Mouse (Mus musculus): ENCODE measurements around the gene Dlgap1. TPM values are rescaled to one million over a fixed set of nuclear protein-coding genes. Genes with fewer than 3 reads are reported as not detected.

Gene Dlgap1
- polyA plus RNA-seq, 1 experiment from 2014 or later: 3.9 TPM

DNA sequence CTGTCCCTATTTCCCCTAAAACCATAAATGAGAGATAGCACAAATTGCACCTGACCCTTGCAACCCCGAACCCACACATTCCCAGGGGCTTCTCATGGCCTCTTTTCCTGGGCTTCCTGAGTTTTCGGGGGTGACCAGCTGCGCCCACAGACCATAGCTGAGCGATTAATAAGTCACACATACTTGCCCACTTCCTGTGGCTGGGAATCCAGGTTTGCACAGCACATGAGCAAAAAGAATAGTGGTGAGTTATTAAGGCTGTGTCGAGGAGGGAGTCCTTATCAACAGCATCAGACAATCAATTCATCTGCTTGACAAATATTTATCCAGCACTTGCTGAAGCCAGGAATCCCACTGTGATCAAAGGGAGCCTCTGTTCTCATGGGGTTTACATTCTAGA is 740.7 kb downstream of the Dlgap1 start:
- Histone ChIP-seq H3K9me3 (no peaks in the 10 kb centered on the region), H3K4me1 (peaks cover 5% of the 10 kb centered on the region), H3K9ac (no peak overlapping the region), H3K4me2 (no peak overlapping the region), H3K4me3 (no peak overlapping the region), H3K27me3 (peaks cover 4% of the 10 kb centered on the region; the same call in 1 of the 2 replicates), H3K27ac (no peak overlapping the region), H3K36me3 (no peaks in the 10 kb centered on the region)
- WGBS: 66% methylated on average over 5 of the region's 5 CpGs
- no peak for ATAC-seq (ENCODE audit: insufficient number of reproducible peaks, insufficient read depth, low FRiP score, low TSS enrichment, low read depth)

DNA sequence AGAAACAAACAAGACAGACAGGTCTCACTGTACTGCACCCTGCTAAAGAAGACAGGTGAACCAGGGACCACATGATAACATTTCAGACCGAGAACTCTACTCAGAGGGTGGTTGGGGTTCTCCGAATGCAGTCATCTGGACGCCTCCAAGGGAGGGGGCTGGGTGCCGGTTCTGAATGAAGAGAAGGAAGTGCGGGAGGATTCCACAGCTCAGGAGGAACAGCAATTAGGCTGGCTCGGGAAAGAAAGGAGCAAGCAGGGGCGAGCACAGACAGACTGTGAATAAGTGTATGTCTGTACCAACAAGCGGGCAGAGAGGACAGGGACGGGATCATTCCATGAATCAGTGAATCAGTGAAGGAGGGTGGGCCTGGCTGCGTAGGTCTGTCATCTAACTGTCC is 744.6 kb downstream of the Dlgap1 start:
- Histone ChIP-seq H3K27ac (no peak overlapping the region), H3K36me3 (no peaks in the 10 kb centered on the region), H3K4me2 (no peak overlapping the region), H3K4me1 (no peaks in the 10 kb centered on the region), H3K9ac (no peak overlapping the region), H3K4me3 (no peak overlapping the region), H3K9me3 (no peaks in the 10 kb centered on the region), H3K27me3 (no peaks in the 10 kb centered on the region)
- 42% methylated on average over 10 of the region's 10 CpGs for WGBS
- no peak for ATAC-seq (ENCODE audit: insufficient number of reproducible peaks, insufficient read depth, low FRiP score, low TSS enrichment, low read depth)

DNA sequence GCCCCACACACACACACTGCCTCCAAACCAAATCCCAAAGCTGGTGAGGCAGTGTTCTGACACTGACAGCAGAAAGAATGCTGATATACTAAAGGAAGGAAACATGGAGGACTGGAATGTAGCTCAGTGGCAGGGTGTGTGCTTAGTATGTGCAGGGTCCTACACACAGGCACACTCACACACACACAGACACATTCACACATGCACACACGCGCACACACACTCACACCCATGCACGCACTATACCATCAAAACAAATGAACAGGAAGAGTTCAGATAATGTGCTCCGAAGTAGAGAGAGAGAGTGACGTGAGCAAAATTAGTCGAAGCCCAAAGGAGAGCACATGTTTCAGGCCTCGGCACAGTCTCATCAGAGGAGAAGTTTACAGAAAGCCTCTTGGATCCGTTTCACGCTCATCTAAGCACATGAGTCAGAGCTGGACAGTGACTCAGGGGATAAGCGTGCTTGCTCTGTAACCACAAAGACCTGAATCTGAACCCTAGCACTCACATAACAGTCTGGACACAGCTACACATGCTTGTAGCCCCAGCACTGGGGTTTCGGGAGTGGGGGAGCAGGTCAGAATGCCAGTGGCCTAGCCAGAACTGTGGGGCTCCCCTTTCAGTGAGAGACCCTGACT is 750.9 kb downstream of the Dlgap1 start:
- no peak overlapping the region for H3K4me3 ChIP-seq
- ATAC-seq (ENCODE audit: insufficient number of reproducible peaks, insufficient read depth, low FRiP score, low TSS enrichment, low read depth): peak; percentile 52; the same call in 1 of the 2 replicates
- H3K36me3 ChIP-seq: no peaks in the 10 kb centered on the region
- H3K9ac ChIP-seq: no peak overlapping the region
- H3K4me2 ChIP-seq: no peak overlapping the region
- H3K4me1 ChIP-seq: peaks cover 5% of the 10 kb centered on the region; the same call in 1 of the 2 replicates
- no peaks in the 10 kb centered on the region for H3K27me3 ChIP-seq
- no peak overlapping the region for H3K27ac ChIP-seq
- WGBS: 78% methylated on average over 11 of the region's 11 CpGs
- H3K9me3 ChIP-seq: no peaks in the 10 kb centered on the region

DNA sequence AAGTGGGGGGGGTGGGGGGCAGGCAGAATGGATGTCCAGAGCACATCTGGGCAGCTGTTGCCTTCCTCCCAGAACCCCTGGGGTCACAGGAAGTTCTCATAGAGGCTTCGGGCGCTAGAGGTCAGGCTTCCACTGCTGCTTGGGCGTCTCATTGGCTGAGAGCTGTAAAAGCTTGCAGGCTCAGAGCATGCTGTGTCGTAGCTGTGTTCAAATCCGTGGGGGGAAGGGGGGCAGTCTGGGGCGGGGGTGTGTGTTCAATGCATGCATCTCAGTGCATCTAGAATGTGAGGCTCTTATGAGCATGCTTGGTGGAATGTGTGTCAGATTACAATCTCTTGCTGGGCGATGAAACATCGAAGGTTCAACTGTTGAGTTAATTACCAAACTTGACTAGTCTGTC is 751.9 kb downstream of the Dlgap1 start:
- Histone ChIP-seq H3K27ac (no peak overlapping the region), H3K9me3 (no peaks in the 10 kb centered on the region), H3K4me3 (no peak overlapping the region), H3K36me3 (no peaks in the 10 kb centered on the region), H3K27me3 (no peaks in the 10 kb centered on the region), H3K9ac (no peak overlapping the region), H3K4me1 (peaks cover 5% of the 10 kb centered on the region; the same call in 1 of the 2 replicates), H3K4me2 (no peak overlapping the region)
- no peak for ATAC-seq (ENCODE audit: insufficient number of reproducible peaks, insufficient read depth, low FRiP score, low TSS enrichment, low read depth)
- WGBS: 7% methylated on average over 8 of the region's 8 CpGs

DNA sequence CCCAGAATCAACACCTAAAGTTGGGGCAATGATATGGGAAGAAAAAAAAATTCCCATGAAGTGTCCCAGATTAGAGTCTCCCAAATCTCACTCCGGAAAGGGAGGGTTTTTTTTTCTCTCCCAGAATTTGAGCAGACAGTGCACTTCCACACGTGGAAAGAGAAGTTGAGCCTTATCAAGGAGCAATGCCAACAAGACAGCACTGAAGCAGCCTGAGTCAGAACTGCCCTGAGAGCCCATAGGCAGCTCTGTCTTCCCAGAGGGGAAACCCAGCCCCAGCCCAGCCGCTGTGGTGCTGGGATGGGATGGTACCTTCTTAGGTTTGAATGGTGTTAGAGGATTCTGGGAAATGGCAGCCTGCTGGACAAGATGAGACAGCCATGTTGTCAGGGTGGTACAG is 753.3 kb downstream of the Dlgap1 start:
- Histone ChIP-seq H3K4me2 (no peak overlapping the region), H3K27me3 (no peaks in the 10 kb centered on the region), H3K36me3 (no peaks in the 10 kb centered on the region), H3K4me3 (no peak overlapping the region), H3K9ac (no peak overlapping the region), H3K4me1 (peaks cover 5% of the 10 kb centered on the region; the same call in 1 of the 2 replicates), H3K27ac (no peak overlapping the region), H3K9me3 (no peaks in the 10 kb centered on the region)
- 74% methylated on average over 3 of the region's 3 CpGs for WGBS
- no peak for ATAC-seq (ENCODE audit: insufficient number of reproducible peaks, insufficient read depth, low FRiP score, low TSS enrichment, low read depth)

DNA sequence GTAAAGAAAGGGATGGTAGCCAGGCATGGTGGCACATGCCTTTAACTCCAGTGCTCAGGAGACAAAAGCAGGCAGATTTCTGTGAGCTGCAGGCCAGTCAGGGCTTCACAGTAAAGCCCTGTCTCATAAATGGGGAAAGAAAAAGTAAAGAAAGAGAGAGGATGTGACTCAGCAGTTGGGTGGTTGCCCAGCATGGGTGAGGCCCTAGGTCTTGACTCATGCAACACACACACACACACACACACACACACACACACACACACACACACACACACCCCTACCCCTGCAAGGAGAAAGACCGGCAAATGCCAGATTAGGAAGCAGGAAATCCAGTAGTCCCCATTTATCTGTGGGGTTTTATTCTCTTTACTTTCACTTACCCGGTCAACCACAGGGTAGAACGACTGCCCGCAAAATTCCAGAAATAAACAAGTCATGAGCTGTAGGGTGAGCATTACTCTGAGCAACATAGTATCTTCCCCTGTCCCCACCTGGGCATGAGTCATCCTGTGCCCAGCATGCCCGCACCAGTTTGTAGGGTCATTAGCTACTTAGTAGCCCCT is 759.9 kb downstream of the Dlgap1 start:
- Histone ChIP-seq H3K4me1 (no peaks in the 10 kb centered on the region; the same call in 1 of the 2 replicates), H3K4me3 (no peak overlapping the region), H3K4me2 (no peak overlapping the region), H3K27ac (0 out of 2 replicates have a peak overlapping the region, but pooled peaks have one; percentile 33), H3K36me3 (no peaks in the 10 kb centered on the region), H3K27me3 (no peaks in the 10 kb centered on the region), H3K9me3 (no peaks in the 10 kb centered on the region), H3K9ac (no peak overlapping the region)
- 82% methylated on average over 5 of the region's 5 CpGs for WGBS
- no peak for ATAC-seq (ENCODE audit: insufficient number of reproducible peaks, insufficient read depth, low FRiP score, low TSS enrichment, low read depth)

DNA sequence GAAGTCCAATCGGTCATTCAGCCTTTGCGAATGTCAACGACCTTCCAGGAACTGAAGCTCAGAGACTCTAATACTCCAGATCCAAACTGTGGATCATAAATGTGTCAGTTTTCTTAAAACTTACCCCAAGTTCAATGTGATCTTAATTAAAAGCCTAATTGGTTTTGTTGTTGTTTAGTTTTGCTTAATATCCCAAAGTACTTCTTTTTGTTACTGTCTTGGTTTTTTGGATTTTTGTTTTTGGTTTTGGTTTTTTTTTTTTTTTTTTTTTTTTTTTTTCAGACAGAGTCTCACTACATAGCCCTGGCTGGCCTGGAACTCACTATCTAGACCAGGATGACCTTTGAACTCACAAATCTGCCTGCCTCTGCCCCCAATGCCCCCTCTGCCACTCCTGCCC is 765.9 kb downstream of the Dlgap1 start:
- ATAC-seq (ENCODE audit: insufficient number of reproducible peaks, insufficient read depth, low FRiP score, low TSS enrichment, low read depth): no peak
- peaks cover 21% of the 10 kb centered on the region for H3K4me1 ChIP-seq
- no peak overlapping the region for H3K27ac ChIP-seq
- no peaks in the 10 kb centered on the region for H3K27me3 ChIP-seq
- H3K4me3 ChIP-seq: no peak overlapping the region
- 88% methylated on average over 3 of the region's 3 CpGs for WGBS
- H3K9me3 ChIP-seq: no peaks in the 10 kb centered on the region
- H3K4me2 ChIP-seq: no peak overlapping the region
- no peak overlapping the region for H3K9ac ChIP-seq
- H3K36me3 ChIP-seq: no peaks in the 10 kb centered on the region

DNA sequence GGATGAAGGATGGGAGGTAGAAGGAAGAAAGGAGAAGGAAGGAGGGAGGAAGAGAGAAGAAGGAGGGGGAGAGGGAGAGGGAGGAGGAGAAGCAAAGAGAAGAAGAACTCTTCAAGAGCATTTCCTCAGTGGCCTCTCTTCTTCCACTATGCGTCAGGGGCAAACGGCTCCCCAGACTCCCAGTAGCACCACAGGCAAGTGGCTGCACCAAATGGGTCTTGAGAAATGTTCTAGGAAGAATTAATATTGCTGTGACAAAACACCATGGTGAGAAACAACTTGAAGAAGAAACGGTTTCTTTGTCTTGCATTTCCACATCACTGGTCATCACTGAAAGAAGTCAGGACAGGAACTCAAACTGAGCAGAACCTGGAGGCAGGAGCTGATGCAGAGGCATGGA is 766.5 kb downstream of the Dlgap1 start:
- Histone ChIP-seq H3K27me3 (no peaks in the 10 kb centered on the region), H3K4me3 (no peak overlapping the region), H3K4me1 (peaks cover 21% of the 10 kb centered on the region), H3K27ac (no peak overlapping the region), H3K9ac (no peak overlapping the region), H3K4me2 (no peak overlapping the region), H3K9me3 (no peaks in the 10 kb centered on the region), H3K36me3 (no peaks in the 10 kb centered on the region)
- no peak for ATAC-seq (ENCODE audit: insufficient number of reproducible peaks, insufficient read depth, low FRiP score, low TSS enrichment, low read depth)
- 85% methylated on average over 3 of the region's 3 CpGs for WGBS

DNA sequence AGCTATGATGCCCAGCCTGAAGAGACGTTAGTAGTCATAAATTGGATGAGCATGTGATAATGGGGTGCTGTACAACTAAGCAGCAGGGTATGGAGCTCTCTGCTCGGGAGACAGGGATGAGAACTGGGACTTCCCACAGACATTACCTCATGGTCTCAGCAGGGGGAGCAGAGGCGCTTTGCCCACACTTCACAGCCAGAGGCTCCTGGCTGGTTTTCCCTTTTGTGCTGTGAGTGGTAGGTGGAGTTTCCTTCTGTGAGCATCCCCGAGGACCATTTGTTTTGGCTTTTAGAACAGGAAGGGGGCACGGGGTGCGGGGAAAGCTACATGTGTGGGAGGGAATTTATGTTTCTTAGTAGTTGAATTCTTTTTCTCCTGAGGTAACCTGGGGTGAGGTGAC is 768.6 kb downstream of the Dlgap1 start:
- Histone ChIP-seq H3K4me3 (peak overlapping the region; percentile 34), H3K27ac (peak overlapping the region; percentile 69), H3K27me3 (no peaks in the 10 kb centered on the region), H3K4me1 (peaks cover 21% of the 10 kb centered on the region), H3K36me3 (no peaks in the 10 kb centered on the region), H3K9ac (peak overlapping the region; percentile 52), H3K4me2 (peak overlapping the region; percentile 69), H3K9me3 (no peaks in the 10 kb centered on the region)
- 4% methylated on average over 6 of the region's 6 CpGs for WGBS
- no peak for ATAC-seq (ENCODE audit: insufficient number of reproducible peaks, insufficient read depth, low FRiP score, low TSS enrichment, low read depth)

DNA sequence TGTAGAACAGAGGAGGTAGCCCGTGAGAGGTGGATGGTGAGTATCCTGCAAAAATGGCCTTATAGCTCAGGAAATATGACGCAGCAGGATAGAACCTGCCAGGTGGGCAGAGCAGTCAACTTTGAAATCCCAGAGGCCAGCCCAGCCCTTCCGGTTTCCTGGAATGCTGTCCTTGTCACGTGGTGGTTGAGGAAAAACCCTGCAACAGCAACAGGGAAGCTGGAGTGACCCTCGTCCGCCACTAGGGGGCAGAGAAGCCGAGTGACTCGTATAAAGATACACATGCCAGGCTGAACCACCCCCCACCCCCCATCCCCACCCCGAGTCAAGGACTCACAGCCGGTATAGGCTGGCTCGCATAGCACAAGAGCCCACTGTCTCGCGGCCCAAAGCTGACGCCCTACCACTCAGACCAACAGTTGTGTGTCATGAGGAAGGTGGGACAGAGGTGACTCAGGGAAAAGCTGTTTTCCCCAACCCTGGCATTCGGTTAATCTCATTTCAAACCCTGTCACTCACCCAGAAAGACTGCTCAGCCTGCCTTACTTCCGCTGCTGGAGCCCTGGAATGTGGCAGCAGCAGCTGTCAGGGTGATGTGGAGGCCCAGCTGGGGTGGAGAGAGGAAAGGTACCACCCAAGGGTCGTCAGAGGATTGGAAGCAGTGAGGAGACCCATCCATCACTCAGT is 769.4 kb downstream of the Dlgap1 start:
- ATAC-seq (ENCODE audit: insufficient number of reproducible peaks, insufficient read depth, low FRiP score, low TSS enrichment, low read depth): peak; percentile 86
- 2% methylated on average over 17 of the region's 17 CpGs for WGBS
- Histone ChIP-seq H3K4me2 (peak overlapping the region; percentile 69), H3K27me3 (no peaks in the 10 kb centered on the region), H3K4me1 (peaks cover 21% of the 10 kb centered on the region), H3K27ac (peak overlapping the region; percentile 69), H3K36me3 (no peaks in the 10 kb centered on the region), H3K9ac (peak overlapping the region; percentile 52), H3K4me3 (peak overlapping the region; percentile 34), H3K9me3 (no peaks in the 10 kb centered on the region)

DNA sequence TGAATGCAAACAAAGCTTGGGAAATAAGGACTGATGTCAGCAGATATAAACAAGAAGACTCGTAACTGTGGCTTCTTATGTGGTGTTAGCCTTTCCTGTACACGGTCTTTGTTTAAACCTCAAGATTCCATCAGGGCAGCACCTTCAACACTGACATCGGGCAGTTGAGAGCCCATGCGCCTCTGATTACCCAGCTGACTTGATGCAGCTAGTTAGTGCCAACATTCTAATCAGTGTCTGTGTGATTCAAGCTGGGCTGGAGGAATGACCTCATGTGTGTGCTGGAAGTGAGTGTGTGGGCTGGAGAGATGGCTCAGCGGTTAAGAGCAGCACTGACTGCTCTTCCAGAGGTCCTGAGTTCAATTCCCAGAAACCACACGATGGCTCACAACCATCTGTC is 770.5 kb downstream of the Dlgap1 start:
- H3K27me3 ChIP-seq: no peaks in the 10 kb centered on the region
- no peak for ATAC-seq (ENCODE audit: insufficient number of reproducible peaks, insufficient read depth, low FRiP score, low TSS enrichment, low read depth)
- H3K4me1 ChIP-seq: peaks cover 21% of the 10 kb centered on the region
- no peaks in the 10 kb centered on the region for H3K9me3 ChIP-seq
- 78% methylated on average over 6 of the region's 6 CpGs for WGBS
- no peak overlapping the region for H3K27ac ChIP-seq
- H3K4me2 ChIP-seq: no peak overlapping the region
- no peaks in the 10 kb centered on the region for H3K36me3 ChIP-seq
- H3K9ac ChIP-seq: no peak overlapping the region
- no peak overlapping the region for H3K4me3 ChIP-seq

DNA sequence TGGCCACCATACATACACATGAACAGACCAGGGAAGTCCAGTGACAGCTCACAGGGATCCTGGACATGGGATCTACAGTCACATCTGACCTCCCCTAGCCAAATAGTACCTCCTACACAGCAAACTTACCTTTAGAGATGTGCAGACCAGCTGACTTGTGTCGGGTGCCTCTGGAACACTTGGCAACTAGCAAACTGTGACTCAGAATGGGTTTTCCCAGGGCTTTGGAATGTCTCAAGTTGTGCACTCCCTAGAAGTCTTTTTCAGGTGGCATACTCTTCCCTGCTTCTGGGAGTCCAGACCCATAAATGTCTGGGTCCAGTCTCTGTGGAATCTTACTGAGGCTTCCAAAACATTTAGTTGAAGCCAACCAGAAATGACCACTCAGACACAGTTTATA is 772.8 kb downstream of the Dlgap1 start:
- WGBS: 93% methylated on average over 1 of the region's 1 CpGs
- Histone ChIP-seq H3K9ac (no peak overlapping the region), H3K4me2 (no peak overlapping the region), H3K4me3 (no peak overlapping the region), H3K27ac (no peak overlapping the region), H3K36me3 (no peaks in the 10 kb centered on the region), H3K9me3 (no peaks in the 10 kb centered on the region), H3K4me1 (peaks cover 26% of the 10 kb centered on the region), H3K27me3 (no peaks in the 10 kb centered on the region)
- no peak for ATAC-seq (ENCODE audit: insufficient number of reproducible peaks, insufficient read depth, low FRiP score, low TSS enrichment, low read depth)
